Mouse (Mus musculus) E14TG2a.4 (cell line): ENCODE measurements at regions not wholly inside any gene's neighbourhood (a gene's known extent, or its start where the extent isn't known, plus 50 kb on each side); places are given as distances from the start of the nearest gene placed in this dataset.

Source experiments
- H3K27me3 ChIP-seq: 2 replicates; pipeline ENCODE4 v1.6.1; 2014; ENCODE audit warnings: low read length, control low read depth; ENCODE audit not compliant: insufficient read depth
- H3K36me3 ChIP-seq: 2 replicates; pipeline ENCODE4 v1.6.1; 2014; ENCODE audit warnings: low read length, control low read depth; ENCODE audit not compliant: insufficient read depth
- H3K4me1 ChIP-seq: replicated peaks from 2 replicates; pipeline ENCODE4 v1.6.1; 2014; ENCODE audit warnings: low read depth, low read length, control low read depth
- H3K4me3 ChIP-seq: replicated peaks from 2 replicates; pipeline ENCODE4 v1.5.1; 2014; ENCODE audit warnings: mild to moderate bottlenecking, low read length
- H3K9me3 ChIP-seq: 2 replicates; pipeline ENCODE4 v1.6.1; 2014; ENCODE audit warnings: low read length, control low read depth
- CTCF ChIP-seq: conservative IDR thresholded peaks from 2 replicates; pipeline ENCODE4 v1.5.1; 2014; ENCODE audit warnings: low read length
- NANOG ChIP-seq: IDR thresholded peaks from 2 replicates; pipeline ENCODE4 v1.6.1; 2014; ENCODE audit warnings: borderline replicate concordance, low read length, mixed read lengths
- POU5F1 ChIP-seq: IDR thresholded peaks from 2 replicates; pipeline ENCODE4 v1.6.1; 2014; ENCODE audit warnings: low read length, borderline replicate concordance

DNA sequence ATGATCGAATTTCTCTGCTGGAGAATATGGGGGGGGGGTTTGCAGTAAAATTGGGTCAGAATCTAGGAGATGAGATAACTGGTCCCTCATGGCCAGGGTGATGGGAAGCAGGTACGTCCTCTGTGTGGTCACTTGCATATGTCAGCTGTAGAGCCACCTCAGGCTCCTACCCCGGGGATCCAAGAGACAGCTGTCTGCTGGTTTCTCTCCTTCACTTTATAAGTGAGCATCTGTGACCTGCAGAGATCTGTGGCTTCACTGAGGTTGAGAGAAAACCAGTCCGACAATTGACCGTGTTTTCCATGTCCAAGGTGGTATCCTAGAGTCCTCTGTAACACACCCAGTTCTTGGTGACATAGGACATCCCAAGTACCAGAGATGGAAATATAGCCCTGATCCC, 162.1 kb upstream of the Ctbp2 start:
- Histone ChIP-seq H3K27me3 (0 out of 2 replicates have a peak, but pooled peaks cover 3% of the 10 kb centered on the region), H3K9me3 (0 out of 2 replicates have a peak, but pooled peaks cover 4% of the 10 kb centered on the region), H3K4me1 (no peaks in the 10 kb centered on the region), H3K36me3 (no peaks in the 10 kb centered on the region), H3K4me3 (no peak overlapping the region)
- TF ChIP-seq NANOG, result no peak
- TF ChIP-seq POU5F1, result no peak
- no peak for TF ChIP-seq CTCF

DNA sequence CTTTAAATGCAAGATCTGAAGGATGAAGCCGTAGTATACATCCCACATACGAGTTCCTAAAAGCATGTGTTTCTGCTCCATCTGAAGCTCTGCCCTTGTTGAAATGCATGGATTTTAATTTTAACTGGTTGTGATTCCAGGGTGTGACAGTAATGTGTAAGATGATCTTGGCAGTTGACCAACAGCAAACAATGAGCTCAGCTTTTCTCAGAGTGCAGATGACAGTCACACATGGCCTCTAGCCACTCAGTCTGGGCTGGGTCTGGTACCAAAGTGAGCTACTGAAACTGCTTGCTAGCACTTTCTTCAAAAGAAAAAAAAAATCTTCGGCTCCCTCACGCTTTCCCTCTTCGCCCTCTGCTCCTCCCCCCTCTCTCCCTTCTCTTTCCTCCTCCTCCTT, 138.0 kb upstream of the Ctbp2 start:
- Histone ChIP-seq H3K4me1 (no peaks in the 10 kb centered on the region), H3K36me3 (no peaks in the 10 kb centered on the region), H3K9me3 (no peaks in the 10 kb centered on the region), H3K4me3 (no peak overlapping the region), H3K27me3 (no peaks in the 10 kb centered on the region; the same call in 1 of the 2 replicates)
- TF ChIP-seq POU5F1 (no peak), CTCF (no peak), NANOG (no peak)

DNA sequence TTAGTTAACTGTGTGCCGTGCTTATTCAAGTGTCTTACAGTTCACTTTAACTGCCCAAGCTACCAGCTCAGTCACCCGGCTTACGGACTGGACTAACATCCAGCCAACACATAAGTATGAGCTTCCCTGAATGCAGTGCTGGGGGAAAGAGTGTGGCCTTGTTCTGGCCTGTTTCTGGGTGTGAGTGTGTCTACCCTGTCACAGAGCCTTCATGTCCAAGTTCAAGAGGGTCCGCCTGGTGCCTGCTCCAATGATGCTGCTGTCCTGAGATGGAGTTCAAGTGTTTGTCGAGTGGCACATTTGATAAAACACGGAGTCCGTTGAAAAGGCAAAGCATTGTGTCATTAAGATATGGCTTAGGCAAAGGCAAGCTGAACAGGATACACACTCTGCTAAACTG, 135.0 kb upstream of the Ctbp2 start:
- Histone ChIP-seq H3K27me3 (no peaks in the 10 kb centered on the region; the same call in 1 of the 2 replicates), H3K4me3 (no peak overlapping the region), H3K4me1 (no peaks in the 10 kb centered on the region), H3K9me3 (no peaks in the 10 kb centered on the region), H3K36me3 (no peaks in the 10 kb centered on the region)
- TF ChIP-seq POU5F1 (no peak), CTCF (no peak), NANOG (no peak)

DNA sequence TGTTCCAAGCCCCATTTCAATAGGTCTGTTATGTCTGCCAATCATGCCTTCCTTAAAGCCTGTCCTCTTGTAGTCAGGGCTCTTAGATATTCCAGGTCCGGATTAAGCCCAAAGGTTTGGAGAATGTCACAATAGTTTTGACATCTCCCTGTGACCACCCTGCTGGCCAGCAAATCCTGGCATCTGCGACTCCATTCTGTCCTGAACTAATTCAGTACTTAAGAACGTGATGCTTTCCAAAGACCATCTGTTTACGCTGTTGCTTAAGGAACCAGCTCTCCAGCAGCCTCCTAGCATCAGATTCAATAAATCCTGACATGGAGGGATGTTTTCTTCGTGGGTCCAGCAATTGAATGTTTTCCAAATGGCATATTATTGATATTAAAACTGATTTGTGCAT, 132.7 kb upstream of the Ctbp2 start:
- Histone ChIP-seq H3K9me3 (no peaks in the 10 kb centered on the region), H3K4me1 (no peaks in the 10 kb centered on the region), H3K36me3 (no peaks in the 10 kb centered on the region), H3K4me3 (no peak overlapping the region), H3K27me3 (no peaks in the 10 kb centered on the region)
- TF ChIP-seq POU5F1, result no peak
- TF ChIP-seq NANOG, result no peak
- TF ChIP-seq CTCF, result no peak

DNA sequence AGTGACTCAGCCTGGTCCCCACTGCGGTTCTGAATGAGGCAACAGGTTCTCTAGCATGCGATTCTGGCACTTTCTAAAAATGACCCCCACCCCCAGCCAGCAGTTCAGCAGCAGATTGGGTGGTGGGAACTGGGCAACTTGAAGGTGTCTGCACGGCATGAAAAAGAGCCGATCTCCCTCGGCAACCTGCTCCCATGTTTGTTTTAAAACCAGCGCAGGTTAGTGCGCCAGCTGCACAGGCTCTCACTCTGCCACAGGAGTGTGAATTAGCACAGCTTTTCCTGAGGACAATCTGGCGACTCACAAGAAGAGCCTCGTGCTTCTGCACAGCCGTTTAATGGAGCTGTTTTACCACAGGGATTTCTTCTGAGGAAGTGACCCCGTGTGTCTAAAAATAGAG, 120.4 kb upstream of the Ctbp2 start:
- Histone ChIP-seq H3K4me1 (no peaks in the 10 kb centered on the region), H3K9me3 (peaks cover 3% of the 10 kb centered on the region; the same call in 1 of the 2 replicates), H3K36me3 (no peaks in the 10 kb centered on the region), H3K4me3 (no peak overlapping the region), H3K27me3 (peaks cover 5% of the 10 kb centered on the region; the same call in 1 of the 2 replicates)
- TF ChIP-seq POU5F1 (no peak), NANOG (no peak), CTCF (no peak)

DNA sequence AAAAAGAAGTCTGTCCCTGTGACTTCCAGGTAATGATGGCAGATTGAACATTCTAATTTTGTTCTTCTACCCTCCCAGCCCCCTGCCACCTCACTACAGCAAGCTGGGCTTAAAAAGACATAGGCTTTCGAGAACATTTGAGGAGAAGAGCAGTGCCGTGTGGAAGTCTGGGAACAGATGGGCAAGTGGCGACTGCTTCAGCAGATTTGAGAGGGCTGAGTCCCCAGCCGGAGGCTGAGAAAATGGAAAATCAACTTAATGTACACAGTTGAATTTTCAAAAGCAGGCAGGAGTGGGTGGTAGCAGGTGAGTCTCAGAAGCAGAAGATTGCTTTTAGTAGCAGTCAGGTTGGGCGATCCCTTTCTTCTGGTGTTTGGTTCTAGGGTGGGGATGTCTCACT, 110.2 kb upstream of the Ctbp2 start:
- Histone ChIP-seq H3K27me3 (peaks cover 19% of the 10 kb centered on the region; the same call in 1 of the 2 replicates), H3K4me3 (no peak overlapping the region), H3K4me1 (peaks cover 5% of the 10 kb centered on the region; the same call in 1 of the 2 replicates), H3K36me3 (no peaks in the 10 kb centered on the region), H3K9me3 (no peaks in the 10 kb centered on the region)
- no peak for TF ChIP-seq CTCF
- TF ChIP-seq NANOG, result no peak
- TF ChIP-seq POU5F1, result no peak

DNA sequence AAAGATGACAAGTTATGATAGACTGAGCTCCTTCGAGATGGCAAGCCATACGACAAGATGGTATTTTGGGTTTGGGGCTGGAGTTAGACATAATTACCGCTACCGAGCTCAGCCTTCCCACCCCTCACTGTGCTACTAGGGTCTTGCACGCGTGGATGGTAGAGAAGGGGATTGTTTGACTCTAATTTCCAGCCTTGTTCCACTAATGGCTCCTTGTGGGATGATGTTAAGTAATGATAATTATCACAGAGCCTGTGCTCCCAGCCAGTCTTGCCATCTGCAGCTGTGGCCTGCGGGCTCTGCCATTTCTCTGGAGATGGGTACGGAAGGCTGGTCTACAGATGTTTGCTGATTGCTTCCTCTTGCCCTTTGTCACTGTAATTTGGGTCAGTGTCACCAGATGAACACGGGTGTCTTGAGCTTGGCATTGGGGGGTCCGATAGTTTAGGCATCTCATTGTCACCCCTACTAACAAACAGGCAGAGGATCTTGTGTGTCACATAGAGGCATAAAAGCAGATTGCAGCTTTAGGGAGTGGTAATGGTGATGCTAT, 108.8 kb upstream of the Ctbp2 start:
- H3K4me3 ChIP-seq, result no peak overlapping the region
- no peaks in the 10 kb centered on the region for H3K36me3 ChIP-seq
- TF ChIP-seq NANOG, result no peak
- TF ChIP-seq CTCF, result no peak
- no peak for TF ChIP-seq POU5F1
- no peaks in the 10 kb centered on the region for H3K9me3 ChIP-seq
- H3K4me1 ChIP-seq, result peaks cover 5% of the 10 kb centered on the region; the same call in 1 of the 2 replicates
- H3K27me3 ChIP-seq, result peaks cover 22% of the 10 kb centered on the region; the same call in 1 of the 2 replicates

DNA sequence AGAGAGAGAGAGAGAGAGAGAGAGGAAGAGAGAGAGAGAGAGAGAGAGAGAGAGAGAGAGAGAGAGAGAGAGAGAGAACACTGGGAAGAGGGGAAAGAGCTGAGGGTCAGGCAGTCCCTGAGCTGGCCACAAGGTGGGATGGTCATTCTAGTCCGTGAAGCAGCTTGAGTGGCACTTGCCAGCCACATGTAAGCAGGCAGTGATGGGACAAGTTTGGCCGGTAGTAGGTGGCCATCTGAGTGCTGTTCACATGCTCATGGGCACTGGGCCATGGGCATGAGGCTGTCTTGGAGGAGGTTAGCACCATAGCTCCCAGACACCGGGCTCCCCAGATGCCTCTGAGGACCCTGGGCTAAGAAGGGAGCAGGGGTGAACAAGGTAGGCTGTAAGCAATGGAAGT, 106.7 kb upstream of the Ctbp2 start:
- TF ChIP-seq POU5F1 (no peak), NANOG (no peak), CTCF (no peak)
- Histone ChIP-seq H3K9me3 (peaks cover 6% of the 10 kb centered on the region; the same call in 1 of the 2 replicates), H3K4me1 (peaks cover 20% of the 10 kb centered on the region), H3K4me3 (no peak overlapping the region), H3K27me3 (peaks cover 22% of the 10 kb centered on the region; the same call in 1 of the 2 replicates), H3K36me3 (no peaks in the 10 kb centered on the region)
